Mouse (Mus musculus) limb, embryonic 13.5 days (tissue): Measurements from ENCODE around the gene Olfr160. TPM values are rescaled to one million over a fixed set of nuclear protein-coding genes. Genes with fewer than 3 reads are reported as not detected.

Experiments
- ATAC-seq: fragments of 200-750 bp; cut with Nextera tagmentation; 2 replicates; pipeline ENCODE4 v1.8.0; 2017; ENCODE audit warnings: low read depth, moderate number of reproducible peaks, moderate TSS enrichment; ENCODE audit not compliant: low FRiP score
- H3K27ac ChIP-seq: fragments of 300-500 bp; sonication (generic); 2 replicates; pipeline ENCODE4 v1.5.1; 2015; ENCODE audit warnings: inconsistent platforms, mild to moderate bottlenecking, moderate library complexity
- H3K27me3 ChIP-seq: fragments of 300-500 bp; sonication (generic); 2 replicates; pipeline ENCODE4 v1.6.1; 2015; ENCODE audit warnings: mild to moderate bottlenecking, inconsistent platforms
- H3K36me3 ChIP-seq: fragments of 300-500 bp; sonication (generic); 2 replicates; pipeline ENCODE4 v1.6.1; 2015; ENCODE audit warnings: inconsistent platforms, mild to moderate bottlenecking, moderate library complexity
- H3K4me1 ChIP-seq: fragments of 300-500 bp; sonication (generic); 2 replicates; pipeline ENCODE4 v1.6.1; 2015; ENCODE audit warnings: inconsistent platforms
- H3K4me2 ChIP-seq: fragments of 300-500 bp; sonication (generic); replicated peaks from 2 replicates; pipeline ENCODE4 v1.6.1; 2015; ENCODE audit warnings: inconsistent platforms, mild to moderate bottlenecking, moderate library complexity
- H3K4me3 ChIP-seq: fragments of 300-500 bp; sonication (generic); 2 replicates; pipeline ENCODE4 v1.5.1; 2015; ENCODE audit warnings: moderate library complexity, mild to moderate bottlenecking, inconsistent platforms
- H3K9ac ChIP-seq: fragments of 300-500 bp; sonication (generic); 2 replicates; pipeline ENCODE4 v1.6.1; 2015; ENCODE audit warnings: mild to moderate bottlenecking, inconsistent platforms
- H3K9me3 ChIP-seq: fragments of 300-500 bp; sonication (generic); 2 replicates; pipeline ENCODE4 v1.6.1; 2016; ENCODE audit warnings: inconsistent platforms
- WGBS: fragments of 180-500 bp; shearing (Covaris S2); methylation state at CpG from one replicate; pipeline ENCODE4 v1.1.7; 2015; 5-methylcytosine and 5-hydroxymethylcytosine counted together
- polyA plus RNA-seq: library from polyadenylated mRNA; unstranded; fragments of >200 nt; fragmentation: Nextera tagmentation; extraction: Ambion mirVana; gene quantifications from 2 replicates; pipeline ENCODE4 v1.2.1, GENCODE M21; 2015

The Olfr160 gene
- polyA plus RNA-seq, 1 experiment from 2014 or later: not detected

DNA sequence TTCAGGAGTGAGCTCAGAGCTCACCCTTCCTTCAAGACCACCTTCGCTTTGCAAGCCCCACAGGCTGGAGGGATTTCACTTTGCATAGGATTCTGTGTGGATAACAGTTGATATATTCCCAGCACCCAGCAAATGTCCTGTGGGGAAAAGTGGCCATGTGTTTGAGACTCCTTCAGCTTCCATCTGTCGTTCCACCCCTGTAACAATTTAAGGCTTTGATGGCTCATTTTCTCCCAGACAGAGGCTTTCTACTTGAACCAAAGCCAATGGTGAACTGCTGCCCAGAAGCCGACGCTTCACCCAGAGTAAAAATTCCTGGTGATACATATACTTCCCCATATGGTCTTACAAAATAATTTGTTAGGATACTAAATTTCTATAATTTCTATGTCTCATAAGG is 40.8 kb downstream of the Olfr160 start:
- Histone ChIP-seq H3K4me2 (no peak overlapping the region), H3K36me3 (no peaks in the 10 kb centered on the region), H3K27ac (no peak overlapping the region), H3K27me3 (no peaks in the 10 kb centered on the region), H3K4me1 (no peaks in the 10 kb centered on the region), H3K9me3 (no peaks in the 10 kb centered on the region), H3K4me3 (no peak overlapping the region), H3K9ac (no peak overlapping the region)
- WGBS: 81% methylated on average over 4 of the region's 4 CpGs
- no peak for ATAC-seq

DNA sequence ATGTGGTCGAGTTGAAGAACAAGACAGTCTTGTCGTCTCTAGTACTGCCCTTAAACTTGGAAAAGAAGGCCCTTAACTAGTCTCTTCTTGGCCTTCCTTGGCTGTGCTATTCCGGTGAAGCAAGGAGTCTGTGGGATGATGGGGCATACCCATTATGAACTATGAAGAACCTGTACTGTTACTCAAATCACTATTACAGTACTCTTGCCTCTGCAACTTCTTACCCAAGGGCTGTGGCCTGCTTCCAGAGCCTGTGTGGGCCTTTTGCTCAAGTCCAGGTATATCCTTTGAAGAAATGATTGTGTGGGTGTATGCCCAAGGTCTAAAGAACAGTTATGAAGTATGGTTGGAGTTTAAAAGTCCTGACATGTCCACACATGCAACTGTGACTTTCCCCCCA is 45.8 kb downstream of the Olfr160 start:
- H3K36me3 ChIP-seq: no peaks in the 10 kb centered on the region
- H3K27me3 ChIP-seq: no peaks in the 10 kb centered on the region
- H3K4me3 ChIP-seq: no peak overlapping the region
- no peaks in the 10 kb centered on the region for H3K9me3 ChIP-seq
- no peak for ATAC-seq
- no peak overlapping the region for H3K4me2 ChIP-seq
- H3K4me1 ChIP-seq: 0 out of 2 replicates have a peak, but pooled peaks cover 3% of the 10 kb centered on the region
- H3K9ac ChIP-seq: no peak overlapping the region
- no peak overlapping the region for H3K27ac ChIP-seq
- WGBS: 81% methylated on average over 3 of the region's 3 CpGs

DNA sequence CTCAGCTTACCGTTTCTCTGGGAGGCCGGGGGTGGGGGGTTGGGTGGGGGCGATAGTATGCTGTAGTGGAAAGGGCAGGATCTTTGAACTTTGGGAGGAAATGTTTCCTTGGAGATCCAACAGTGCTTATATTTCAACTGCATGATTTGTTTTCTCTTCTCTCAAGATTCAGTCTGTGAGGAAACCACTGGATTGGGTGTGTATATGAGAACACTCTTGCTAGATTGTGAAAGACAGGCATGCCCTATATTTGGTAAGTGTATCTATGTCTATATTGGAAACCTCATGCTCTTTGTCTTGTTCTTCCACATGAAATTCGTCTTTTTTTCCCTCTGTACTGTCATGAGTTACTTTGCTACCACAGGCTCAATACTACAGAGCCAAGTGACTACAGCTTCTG is 46.4 kb downstream of the Olfr160 start:
- H3K9ac ChIP-seq: no peak overlapping the region
- WGBS: 69% methylated on average over 4 of the region's 4 CpGs
- no peaks in the 10 kb centered on the region for H3K36me3 ChIP-seq
- H3K27me3 ChIP-seq: no peaks in the 10 kb centered on the region
- no peak for ATAC-seq
- no peak overlapping the region for H3K4me3 ChIP-seq
- no peak overlapping the region for H3K4me2 ChIP-seq
- no peaks in the 10 kb centered on the region for H3K9me3 ChIP-seq
- 0 out of 2 replicates have a peak, but pooled peaks cover 3% of the 10 kb centered on the region for H3K4me1 ChIP-seq
- no peak overlapping the region for H3K27ac ChIP-seq

DNA sequence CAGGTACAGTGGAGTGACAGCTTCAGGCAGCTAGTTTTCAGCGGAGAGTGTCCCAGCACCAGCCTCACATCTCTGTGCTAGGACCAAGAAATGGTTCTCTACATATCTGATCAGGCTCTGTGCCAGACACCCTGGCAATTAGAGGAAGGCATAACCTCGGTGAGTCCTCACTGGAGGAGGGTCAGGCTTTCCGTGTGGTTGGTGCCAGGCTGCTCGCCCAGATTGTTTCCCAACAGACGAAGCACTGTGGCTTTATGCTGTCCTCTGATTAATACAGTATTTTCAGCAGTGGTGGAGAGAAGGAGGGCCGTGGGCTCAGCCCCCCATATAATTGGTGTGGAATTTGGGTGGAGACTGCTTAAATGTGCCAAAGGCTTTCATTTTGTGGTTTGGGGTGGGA is 46.9 kb downstream of the Olfr160 start, which contains the start of gene Panx3:
Panx3 (minus strand) TSS at position 121 of the 400 bp plus-strand sequence.
- Histone ChIP-seq H3K4me1 (0 out of 2 replicates have a peak, but pooled peaks cover 3% of the 10 kb centered on the region), H3K9ac (no peak within 1 kb of the TSS), H3K36me3 (no peaks in the 10 kb centered on the region), H3K27me3 (no peaks in the 10 kb centered on the region), H3K9me3 (no peaks in the 10 kb centered on the region), H3K4me2 (peak within 1 kb of the TSS; percentile 4; the same call in 1 of the 2 replicates), H3K27ac (no peak within 1 kb of the TSS), H3K4me3 (no peak within 1 kb of the TSS)
- 60% methylated on average over 6 of the region's 6 CpGs for WGBS
- peak; percentile 61; the same call in 1 of the 2 replicates for ATAC-seq

DNA sequence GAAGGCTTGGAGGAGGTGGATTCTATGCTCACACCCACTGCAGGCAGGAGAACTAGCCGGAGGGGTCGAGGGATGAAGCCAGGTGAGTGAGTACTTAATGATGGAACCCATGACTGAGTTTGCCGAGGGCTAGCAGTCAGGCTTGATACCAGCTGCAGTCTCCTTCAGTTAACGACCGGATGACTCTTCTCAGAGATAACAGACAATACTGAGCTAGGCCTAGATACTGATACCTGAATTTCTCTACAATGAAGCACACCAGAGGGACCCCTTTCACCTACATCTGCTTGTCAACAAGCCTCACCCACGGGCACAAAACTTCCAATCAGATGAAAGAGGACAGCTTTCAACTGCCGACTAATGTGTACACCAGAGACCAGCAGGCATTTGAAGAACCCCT is 50.0 kb downstream of the Olfr160 start:
- 0 out of 2 replicates have a peak, but pooled peaks cover 3% of the 10 kb centered on the region for H3K4me1 ChIP-seq
- no peak overlapping the region for H3K9ac ChIP-seq
- H3K27ac ChIP-seq: no peak overlapping the region
- no peaks in the 10 kb centered on the region for H3K36me3 ChIP-seq
- WGBS: 68% methylated on average over 7 of the region's 7 CpGs
- no peak overlapping the region for H3K4me2 ChIP-seq
- no peak overlapping the region for H3K4me3 ChIP-seq
- H3K27me3 ChIP-seq: no peaks in the 10 kb centered on the region
- ATAC-seq: no peak
- no peaks in the 10 kb centered on the region for H3K9me3 ChIP-seq

DNA sequence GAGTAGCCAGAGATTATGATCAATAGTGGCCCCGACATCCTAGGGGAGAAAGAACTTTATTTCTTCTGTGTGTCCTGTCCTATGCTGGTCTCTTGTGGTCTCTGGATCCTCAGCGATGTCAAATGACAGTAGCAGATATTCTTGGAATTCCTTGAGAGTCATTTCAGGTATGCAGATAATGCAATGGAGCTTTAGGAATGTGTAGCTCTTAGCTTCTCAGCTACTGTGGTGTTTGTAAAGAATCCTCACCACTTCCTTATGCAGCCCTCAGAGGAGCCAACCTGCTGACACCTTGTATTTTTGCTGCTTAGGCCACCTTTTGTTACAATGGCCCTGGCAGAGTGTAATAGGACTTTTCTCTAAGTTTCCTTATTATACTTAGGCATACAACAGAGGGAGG is 51.4 kb downstream of the Olfr160 start:
- Histone ChIP-seq H3K9ac (no peak overlapping the region), H3K27me3 (no peaks in the 10 kb centered on the region), H3K9me3 (no peaks in the 10 kb centered on the region), H3K4me3 (no peak overlapping the region), H3K4me1 (0 out of 2 replicates have a peak, but pooled peaks cover 3% of the 10 kb centered on the region), H3K36me3 (no peaks in the 10 kb centered on the region), H3K27ac (no peak overlapping the region), H3K4me2 (no peak overlapping the region)
- ATAC-seq: no peak
- 75% methylated on average over 2 of the region's 2 CpGs for WGBS

DNA sequence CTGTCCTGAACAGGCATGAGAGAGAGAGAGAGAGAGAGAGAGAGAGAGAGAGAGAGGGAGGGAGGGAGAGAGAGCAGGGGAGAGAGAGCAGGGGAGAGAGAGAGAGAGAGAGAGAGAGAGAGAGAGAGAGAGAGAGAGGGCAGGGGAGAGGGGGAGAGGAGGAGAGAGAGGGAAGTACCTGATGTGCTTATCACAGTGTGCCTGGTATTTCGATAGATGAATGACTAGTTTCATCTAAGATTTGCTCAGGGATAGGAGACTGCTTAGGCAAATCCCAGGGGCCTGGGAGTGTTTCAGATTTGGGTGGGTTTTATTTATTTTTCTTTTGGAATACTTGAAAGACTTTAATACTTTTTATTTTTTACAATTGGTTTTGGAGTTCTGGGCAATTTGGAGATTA is 52.8 kb downstream of the Olfr160 start:
- ATAC-seq: no peak

DNA sequence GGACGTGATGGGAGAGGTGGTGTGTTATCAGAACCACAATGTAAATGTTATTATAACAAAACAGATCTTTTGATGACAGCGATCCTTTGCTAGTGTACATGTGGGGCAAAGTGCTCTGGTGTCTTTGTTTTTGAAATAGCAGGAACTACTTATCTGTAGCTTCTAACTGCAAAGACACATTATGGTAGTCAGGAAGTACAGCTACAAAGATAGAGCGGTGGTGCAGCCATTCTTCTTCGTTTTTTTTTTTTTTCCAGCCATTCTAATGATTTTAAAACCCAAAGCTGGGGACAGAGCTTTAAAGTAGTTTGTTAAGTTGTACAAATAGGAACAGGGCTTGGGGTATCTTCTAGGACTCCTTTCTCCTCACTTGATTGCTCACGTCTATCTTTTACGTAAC is 56.6 kb downstream of the Olfr160 start:
- WGBS: 86% methylated on average over 6 of the region's 6 CpGs
- no peak overlapping the region for H3K4me2 ChIP-seq
- no peak overlapping the region for H3K27ac ChIP-seq
- no peak overlapping the region for H3K9ac ChIP-seq
- no peaks in the 10 kb centered on the region for H3K27me3 ChIP-seq
- no peak for ATAC-seq
- H3K36me3 ChIP-seq: peaks cover 2% of the 10 kb centered on the region
- H3K9me3 ChIP-seq: no peaks in the 10 kb centered on the region
- H3K4me3 ChIP-seq: no peak overlapping the region
- peaks cover 10% of the 10 kb centered on the region for H3K4me1 ChIP-seq

More for the DNA sequence above, 52.8 kb downstream of the Olfr160 start:
- Histone ChIP-seq H3K36me3 (no peaks in the 10 kb centered on the region), H3K4me2 (no peak overlapping the region), H3K9me3 (no peaks in the 10 kb centered on the region), H3K27me3 (no peaks in the 10 kb centered on the region), H3K9ac (no peak overlapping the region), H3K27ac (no peak overlapping the region), H3K4me1 (no peaks in the 10 kb centered on the region), H3K4me3 (no peak overlapping the region)
- WGBS: 82% methylated on average over 1 of the region's 1 CpGs

Other genes with a start within 250 kb of the Olfr160 start
- gene Msantd2, start 226.9 kb downstream of the Olfr160 start, polyA plus RNA-seq: 30.1 and 33.2 TPM in 2 replicates
- 39.3 and 39.5 TPM in 2 replicates for gene Esam, start 188.2 kb downstream of the Olfr160 start, polyA plus RNA-seq
- 0.57 and 1.1 TPM in 2 replicates for gene Vsig2, start 177.0 kb downstream of the Olfr160 start, polyA plus RNA-seq
- 7.9 and 8.6 TPM in 2 replicates for gene Nrgn, start 163.3 kb downstream of the Olfr160 start, polyA plus RNA-seq
- 6.7 and 7.8 TPM in 2 replicates for gene Siae, start 160.6 kb downstream of the Olfr160 start, polyA plus RNA-seq
- 5.1 and 6.0 TPM in 2 replicates for gene Spa17, start 102.5 kb downstream of the Olfr160 start, polyA plus RNA-seq
- gene Tbrg1, start 58.9 kb downstream of the Olfr160 start, polyA plus RNA-seq: 186 and 190 TPM in 2 replicates
- 9.0 and 17.4 TPM in 2 replicates for gene Panx3, start 47.0 kb downstream of the Olfr160 start, polyA plus RNA-seq
- 0.15 TPM in 1 of 2 replicates, not detected in the other for gene Olfr874, start 28.9 kb upstream of the Olfr160 start, polyA plus RNA-seq
- gene Olfr875, start 55.6 kb upstream of the Olfr160 start, polyA plus RNA-seq: not detected in 2 replicates
- not detected in 2 replicates for gene Olfr876, start 86.8 kb upstream of the Olfr160 start, polyA plus RNA-seq
- gene Olfr877, start 138.0 kb upstream of the Olfr160 start, polyA plus RNA-seq: not detected in 2 replicates
- not detected in 2 replicates for gene Olfr145, start 180.5 kb upstream of the Olfr160 start, polyA plus RNA-seq
- not detected in 2 replicates for gene Olfr878, start 201.6 kb upstream of the Olfr160 start, polyA plus RNA-seq